In the genomic region with DNA sequence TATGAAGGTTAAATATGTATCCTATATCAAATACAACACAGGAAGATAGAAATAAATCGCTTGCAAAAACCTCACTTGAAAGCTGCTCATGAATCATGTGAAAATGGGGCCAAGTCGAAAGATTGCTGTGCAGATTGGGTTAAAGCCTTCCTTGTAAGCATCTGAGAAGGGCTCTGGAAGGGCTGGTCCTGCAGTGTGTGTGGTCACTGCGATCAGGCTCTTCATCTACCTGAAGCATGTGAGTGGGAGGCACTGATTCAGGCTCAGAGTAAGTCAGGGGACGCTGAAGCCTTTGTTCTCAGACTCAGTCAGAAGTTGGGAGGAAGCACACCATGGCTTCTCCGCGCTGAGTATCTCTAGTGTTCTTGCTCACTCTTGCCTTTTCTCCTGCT, we compare ENCODE assay signal across 24 mouse cellular contexts.
A peak's percentile ranks its signal among the peaks of the same experiment; 100 is the strongest.
DNase-seq lines count a peak whose midpoint lies in the region; ATAC-seq and TF ChIP-seq lines count a peak whose summit lies in the region.
"Had no signal": no experiment of that assay in that cellular context is flagged by ENCODE, and none has a peak within 500 bp of the region (broad histone marks: within the 10 kb centered on the region; RNA-seq: fewer than 3 reads in every experiment).

No protein-coding gene starts in this region.

- H3K27ac ChIP-seq in kidney, embryonic 16.5 days (ENCODE audit: low read length): peak overlapping the region; percentile 17; the same call in 1 of the 2 replicates
- H3K27ac ChIP-seq in lung, postnatal 0 days (ENCODE audit: low read length): no peak overlapping the region
- H3K27ac ChIP-seq in forebrain, embryonic 12.5 days: no peak overlapping the region
- H3K27ac ChIP-seq: embryonic facial prominence, embryonic 13.5 days; forebrain, embryonic 13.5 days; gastrocnemius, adult 2 months; heart, embryonic 10.5 days; hindbrain, embryonic 10.5 days; hindbrain, embryonic 14.5 days had no signal

- WGBS in kidney, embryonic 16.5 days: 49% methylated on average over 6 of the region's 6 CpGs
- 56% methylated on average over 6 of the region's 6 CpGs for WGBS in lung, postnatal 0 days
- 67% methylated on average over 6 of the region's 6 CpGs for WGBS in forebrain, embryonic 12.5 days

- H3K4me2 ChIP-seq in kidney, embryonic 16.5 days (replicated peaks; ENCODE audit: low read depth, low read length): no peak overlapping the region
- H3K4me2 ChIP-seq in lung, postnatal 0 days (replicated peaks; ENCODE audit: low read depth, low read length): 0 out of 2 replicates have a peak overlapping the region, but pooled peaks have one; percentile 3
- H3K4me2 ChIP-seq in forebrain, embryonic 12.5 days: no peak overlapping the region
- H3K4me2 ChIP-seq: embryonic facial prominence, embryonic 13.5 days; forebrain, embryonic 13.5 days; hindbrain, embryonic 14.5 days had no signal

- no peak for TF ChIP-seq CTCF in lung, postnatal 0 days (IDR thresholded peaks at IDR 0.05)

- TF ChIP-seq EP300 in lung, postnatal 0 days (IDR thresholded peaks at IDR 0.05): no peak

- H3K9me3 ChIP-seq in kidney, embryonic 16.5 days (ENCODE audit: low read length): no peaks in the 10 kb centered on the region
- no peaks in the 10 kb centered on the region for H3K9me3 ChIP-seq in lung, postnatal 0 days (ENCODE audit: low read length)
- H3K9me3 ChIP-seq in forebrain, embryonic 12.5 days: no peaks in the 10 kb centered on the region
- H3K9me3 ChIP-seq: embryonic facial prominence, embryonic 13.5 days; forebrain, embryonic 13.5 days; heart, embryonic 10.5 days; hindbrain, embryonic 10.5 days had no signal

- 0 out of 2 replicates have a peak, but pooled peaks have one; percentile 27 for ATAC-seq in kidney, embryonic 16.5 days (ENCODE audit: low FRiP score, low TSS enrichment)
- peak; percentile 62; the same call in 1 of the 2 replicates for ATAC-seq in lung, postnatal 0 days
- ATAC-seq in common myeloid progenitor, adult 5-6 weeks (replicated peaks; ENCODE audit: low read depth, poor library complexity, severe bottlenecking): peak; percentile 12; the same call in 1 of the 2 replicates
- peak; percentile 13 to 37; a peak in 3 of 4 replicates for ATAC-seq in hematopoietic stem cell, adult 5-6 weeks (replicated peaks in 1 of 2; ENCODE audit: insufficient read depth in 1 of 2, low FRiP score in 2 of 2, low TSS enrichment in 1 of 2, low read depth in 1 of 2, poor library complexity in 2 of 2, severe bottlenecking in 2 of 2)
- no peak for ATAC-seq in forebrain, embryonic 12.5 days (ENCODE audit: low FRiP score)
- ATAC-seq: activated CD4-positive, CD25-positive, alpha-beta regulatory T cell, adult 4 months; forebrain, embryonic 13.5 days; forebrain, postnatal 0 days; Patski had no signal

- no peaks in the 10 kb centered on the region for H3K36me3 ChIP-seq in kidney, embryonic 16.5 days (ENCODE audit: insufficient read depth, low read length)
- H3K36me3 ChIP-seq in lung, postnatal 0 days (ENCODE audit: insufficient read depth, low read length): no peaks in the 10 kb centered on the region
- H3K36me3 ChIP-seq in forebrain, embryonic 12.5 days (replicated peaks): no peaks in the 10 kb centered on the region
- H3K36me3 ChIP-seq: embryonic facial prominence, embryonic 13.5 days; heart, embryonic 10.5 days; hindbrain, embryonic 10.5 days had no signal

- H3K4me3 ChIP-seq in kidney, embryonic 16.5 days (ENCODE audit: low read length): no peak overlapping the region
- no peak overlapping the region for H3K4me3 ChIP-seq in lung, postnatal 0 days (ENCODE audit: low read depth, low read length)
- H3K4me3 ChIP-seq in forebrain, embryonic 12.5 days (replicated peaks): no peak overlapping the region
- H3K4me3 ChIP-seq: embryonic facial prominence, embryonic 13.5 days; forebrain, embryonic 13.5 days; gastrocnemius, adult 2 months; heart, embryonic 10.5 days; hindbrain, embryonic 10.5 days had no signal

- H3K4me1 ChIP-seq in kidney, embryonic 16.5 days (ENCODE audit: insufficient read depth, low read length): no peaks in the 10 kb centered on the region
- no peaks in the 10 kb centered on the region for H3K4me1 ChIP-seq in lung, postnatal 0 days (ENCODE audit: insufficient read depth, low read depth, low read length)
- H3K4me1 ChIP-seq in forebrain, embryonic 12.5 days: no peaks in the 10 kb centered on the region; the same call in 1 of the 2 replicates
- H3K4me1 ChIP-seq: embryonic facial prominence, embryonic 13.5 days; forebrain, embryonic 13.5 days; heart, embryonic 10.5 days had no signal

- H3K27me3 ChIP-seq in kidney, embryonic 16.5 days (ENCODE audit: insufficient read depth, low read length): no peaks in the 10 kb centered on the region
- no peaks in the 10 kb centered on the region for H3K27me3 ChIP-seq in lung, postnatal 0 days (replicated peaks; ENCODE audit: insufficient read depth, low read length)
- no peaks in the 10 kb centered on the region for H3K27me3 ChIP-seq in forebrain, embryonic 12.5 days
- H3K27me3 ChIP-seq: CH12.LX; embryonic facial prominence, embryonic 13.5 days; forebrain, embryonic 13.5 days; Patski had no signal

- no peak for DNase-seq in kidney, postnatal 14 days
- DNase-seq in lung, postnatal 0 days (ENCODE audit: low spot score): peak; percentile 48
- no peak for DNase-seq in lung, postnatal 10 days
- DNase-seq: adrenal gland, postnatal 14 days; cerebellum, adult 11-12 months; cerebellum, adult 9-10 months; cerebellum, postnatal 25 days; forebrain, postnatal 0 days; gastrocnemius, adult 2 months; gastrocnemius, postnatal 25 days; heart, adult 18-20 months; heart, postnatal 10 days had no signal

- H3K9ac ChIP-seq in kidney, embryonic 16.5 days (replicated peaks; ENCODE audit: low read length): no peak overlapping the region
- no peak overlapping the region for H3K9ac ChIP-seq in lung, postnatal 0 days (replicated peaks; ENCODE audit: low read depth)
- H3K9ac ChIP-seq in forebrain, embryonic 12.5 days: no peak overlapping the region
- H3K9ac ChIP-seq: embryonic facial prominence, embryonic 13.5 days; forebrain, embryonic 13.5 days; forebrain, postnatal 0 days; hindbrain, embryonic 14.5 days had no signal
